Mouse (Mus musculus): ENCODE measurements at regions not wholly inside any gene's neighbourhood (a gene's known extent, or its start where the extent isn't known, plus 50 kb on each side); places are given as distances from the start of the nearest gene placed in this dataset.

- Histone ChIP-seq H3K27ac (ENCODE audit: low read depth, low read length) (no peak overlapping the region), H3K27me3 (ENCODE audit: insufficient read depth, low read length) (0 out of 2 replicates have a peak, but pooled peaks cover 4% of the 10 kb centered on the region), H3K4me2 (ENCODE audit: low read depth, low read length, poor library complexity, severe bottlenecking) (no peak overlapping the region), H3K4me3 (ENCODE audit: low read depth, low read length) (no peak overlapping the region), H3K36me3 (ENCODE audit: insufficient read depth, low read length) (no peaks in the 10 kb centered on the region), H3K9me3 (ENCODE audit: low read length) (no peaks in the 10 kb centered on the region), H3K4me1 (ENCODE audit: insufficient read depth, low read length) (peaks cover 9% of the 10 kb centered on the region; the same call in 1 of the 2 replicates), H3K9ac (replicated peaks; ENCODE audit: low read length, poor library complexity, severe bottlenecking) (no peak overlapping the region)
- no peak for TF ChIP-seq CTCF (IDR thresholded peaks at IDR 0.05)
- 25% methylated on average over 9 of the region's 9 CpGs for WGBS
- DNase-seq (ENCODE audit: low spot score): peak; percentile 59
- no peak for ATAC-seq (ENCODE audit: low FRiP score)
Measured at GRCm38 (mm10) chr9:46647238-46647922, 327.6 kb upstream of the 4931429L15Rik start.

- H3K4me2 ChIP-seq (ENCODE audit: low read depth, low read length, poor library complexity, severe bottlenecking): no peak overlapping the region
- H3K9me3 ChIP-seq (ENCODE audit: low read length): no peaks in the 10 kb centered on the region
- no peak for ATAC-seq (ENCODE audit: low FRiP score)
- WGBS: 19% methylated on average over 7 of the region's 7 CpGs
- H3K27ac ChIP-seq (ENCODE audit: low read depth, low read length): no peak overlapping the region
- no peak overlapping the region for H3K9ac ChIP-seq (replicated peaks; ENCODE audit: low read length, poor library complexity, severe bottlenecking)
- no peaks in the 10 kb centered on the region for H3K36me3 ChIP-seq (ENCODE audit: insufficient read depth, low read length)
- no peaks in the 10 kb centered on the region for H3K27me3 ChIP-seq (ENCODE audit: insufficient read depth, low read length)
- peaks cover 9% of the 10 kb centered on the region; the same call in 1 of the 2 replicates for H3K4me1 ChIP-seq (ENCODE audit: insufficient read depth, low read length)
- DNase-seq (ENCODE audit: low spot score): peak; percentile 18
- no peak overlapping the region for H3K4me3 ChIP-seq (ENCODE audit: low read depth, low read length)
- no peak for TF ChIP-seq CTCF (IDR thresholded peaks at IDR 0.05)
Measured at GRCm38 (mm10) chr9:46645469-46645884, 325.7 kb upstream of the 4931429L15Rik start.

GRCm38 (mm10) chr9:46643551-46643950 is 323.8 kb upstream of the 4931429L15Rik start:
- ATAC-seq (ENCODE audit: low FRiP score): no peak
- no peak for DNase-seq (ENCODE audit: low spot score)
- no peak for TF ChIP-seq CTCF (IDR thresholded peaks at IDR 0.05)
- H3K4me1 ChIP-seq (ENCODE audit: insufficient read depth, low read length): peaks cover 9% of the 10 kb centered on the region; the same call in 1 of the 2 replicates
- H3K9me3 ChIP-seq (ENCODE audit: low read length): no peaks in the 10 kb centered on the region
- no peak overlapping the region for H3K4me2 ChIP-seq (ENCODE audit: low read depth, low read length, poor library complexity, severe bottlenecking)
- no peaks in the 10 kb centered on the region for H3K27me3 ChIP-seq (ENCODE audit: insufficient read depth, low read length)
- H3K4me3 ChIP-seq (ENCODE audit: low read depth, low read length): no peak overlapping the region
- no peaks in the 10 kb centered on the region for H3K36me3 ChIP-seq (ENCODE audit: insufficient read depth, low read length)
- 58% methylated on average over 3 of the region's 3 CpGs for WGBS
- no peak overlapping the region for H3K9ac ChIP-seq (replicated peaks; ENCODE audit: low read length, poor library complexity, severe bottlenecking)
- H3K27ac ChIP-seq (ENCODE audit: low read depth, low read length): no peak overlapping the region

GRCm38 (mm10) chr9:46642696-46643095 is 322.9 kb upstream of the 4931429L15Rik start:
- peaks cover 7% of the 10 kb centered on the region; the same call in 1 of the 2 replicates for H3K4me1 ChIP-seq (ENCODE audit: insufficient read depth, low read length)
- TF ChIP-seq CTCF (IDR thresholded peaks at IDR 0.05): no peak
- DNase-seq (ENCODE audit: low spot score): peak; percentile 50
- WGBS: 18% methylated on average over 9 of the region's 9 CpGs
- H3K4me3 ChIP-seq (ENCODE audit: low read depth, low read length): no peak overlapping the region
- H3K9me3 ChIP-seq (ENCODE audit: low read length): no peaks in the 10 kb centered on the region
- no peak overlapping the region for H3K4me2 ChIP-seq (ENCODE audit: low read depth, low read length, poor library complexity, severe bottlenecking)
- H3K27me3 ChIP-seq (ENCODE audit: insufficient read depth, low read length): no peaks in the 10 kb centered on the region
- no peak overlapping the region for H3K27ac ChIP-seq (ENCODE audit: low read depth, low read length)
- H3K9ac ChIP-seq (replicated peaks; ENCODE audit: low read length, poor library complexity, severe bottlenecking): no peak overlapping the region
- no peak for ATAC-seq (ENCODE audit: low FRiP score)
- no peaks in the 10 kb centered on the region for H3K36me3 ChIP-seq (ENCODE audit: insufficient read depth, low read length)

GRCm38 (mm10) chr9:46636261-46637010 is 316.6 kb upstream of the 4931429L15Rik start:
- no peak overlapping the region for H3K27ac ChIP-seq (ENCODE audit: low read depth, low read length)
- H3K36me3 ChIP-seq (ENCODE audit: insufficient read depth, low read length): no peaks in the 10 kb centered on the region
- DNase-seq (ENCODE audit: low spot score) (peak; percentile 83), ATAC-seq (ENCODE audit: low FRiP score) (no peak)
- H3K4me2 ChIP-seq (ENCODE audit: low read depth, low read length, poor library complexity, severe bottlenecking): no peak overlapping the region
- no peaks in the 10 kb centered on the region for H3K9me3 ChIP-seq (ENCODE audit: low read length)
- no peak overlapping the region for H3K4me3 ChIP-seq (ENCODE audit: low read depth, low read length)
- no peak overlapping the region for H3K9ac ChIP-seq (replicated peaks; ENCODE audit: low read length, poor library complexity, severe bottlenecking)
- 73% methylated on average over 8 of the region's 8 CpGs for WGBS
- no peaks in the 10 kb centered on the region for H3K27me3 ChIP-seq (ENCODE audit: insufficient read depth, low read length)
- no peaks in the 10 kb centered on the region for H3K4me1 ChIP-seq (ENCODE audit: insufficient read depth, low read length)
- no peak for TF ChIP-seq CTCF (IDR thresholded peaks at IDR 0.05)

GRCm38 (mm10) chr9:46633952-46634351 is 314.2 kb upstream of the 4931429L15Rik start:
- H3K4me3 ChIP-seq (ENCODE audit: low read depth, low read length): no peak overlapping the region
- WGBS: 85% methylated on average over 4 of the region's 4 CpGs
- H3K4me1 ChIP-seq (ENCODE audit: insufficient read depth, low read length): no peaks in the 10 kb centered on the region
- H3K9me3 ChIP-seq (ENCODE audit: low read length): no peaks in the 10 kb centered on the region
- no peaks in the 10 kb centered on the region for H3K36me3 ChIP-seq (ENCODE audit: insufficient read depth, low read length)
- no peak for DNase-seq (ENCODE audit: low spot score)
- H3K27ac ChIP-seq (ENCODE audit: low read depth, low read length): no peak overlapping the region
- no peak overlapping the region for H3K9ac ChIP-seq (replicated peaks; ENCODE audit: low read length, poor library complexity, severe bottlenecking)
- no peak for ATAC-seq (ENCODE audit: low FRiP score)
- H3K27me3 ChIP-seq (ENCODE audit: insufficient read depth, low read length): no peaks in the 10 kb centered on the region
- TF ChIP-seq CTCF (IDR thresholded peaks at IDR 0.05): peak; percentile 50
- no peak overlapping the region for H3K4me2 ChIP-seq (ENCODE audit: low read depth, low read length, poor library complexity, severe bottlenecking)
